Mouse (Mus musculus) heart, embryonic 13.5 days (tissue): ENCODE data around the gene Olfr262. TPM values are rescaled to one million over a fixed set of nuclear protein-coding genes. Genes with fewer than 3 reads are reported as not detected.
"Not testable (repeated sequence)": the region's sequence is repeated elsewhere in the genome, so short reads cannot be mapped to it uniquely, and the experiment has no call there.

ENCODE experiments used
- ATAC-seq: fragments of 200-750 bp; cut with Nextera tagmentation; 2 replicates; pipeline ENCODE4 v1.8.0; 2017; ENCODE audit warnings: moderate TSS enrichment; ENCODE audit not compliant: insufficient number of reproducible peaks, low FRiP score, low TSS enrichment; ENCODE audit errors: extremely low read depth
- H3K27ac ChIP-seq: fragments of 300-500 bp; sonication (generic); replicated peaks from 2 replicates; pipeline ENCODE4 v1.5.1; 2015; ENCODE audit warnings: moderate library complexity, mild to moderate bottlenecking, inconsistent platforms
- H3K27me3 ChIP-seq: fragments of 300-500 bp; sonication (generic); replicated peaks from 2 replicates; pipeline ENCODE4 v1.6.1; 2015; ENCODE audit warnings: mild to moderate bottlenecking, inconsistent platforms
- H3K36me3 ChIP-seq: fragments of 300-500 bp; sonication (generic); 2 replicates; pipeline ENCODE4 v1.6.1; 2015; ENCODE audit warnings: mild to moderate bottlenecking, inconsistent platforms
- H3K4me1 ChIP-seq: fragments of 300-500 bp; sonication (generic); 2 replicates; pipeline ENCODE4 v1.6.1; 2015; ENCODE audit warnings: inconsistent platforms
- H3K4me2 ChIP-seq: fragments of 300-500 bp; sonication (generic); 2 replicates; pipeline ENCODE4 v1.6.1; 2015; ENCODE audit warnings: inconsistent platforms, mild to moderate bottlenecking, moderate library complexity
- H3K4me3 ChIP-seq: fragments of 300-500 bp; sonication (generic); 2 replicates; pipeline ENCODE4 v1.5.1; 2015; ENCODE audit warnings: moderate library complexity, mild to moderate bottlenecking, inconsistent platforms
- H3K9ac ChIP-seq: fragments of 300-500 bp; sonication (generic); 2 replicates; pipeline ENCODE4 v1.6.1; 2015; ENCODE audit warnings: inconsistent platforms, mild to moderate bottlenecking, moderate library complexity
- H3K9me3 ChIP-seq: fragments of 300-500 bp; sonication (generic); 2 replicates; pipeline ENCODE4 v1.6.1; 2016; ENCODE audit warnings: inconsistent platforms
- WGBS: fragments of 180-500 bp; shearing (Covaris S2); methylation state at CpG from one replicate; pipeline ENCODE4 v1.1.7; 2015; ENCODE audit warnings: mixed read lengths; 5-methylcytosine and 5-hydroxymethylcytosine counted together
- polyA plus RNA-seq: library from polyadenylated mRNA; unstranded; fragments of >200 nt; fragmentation: Nextera tagmentation; extraction: Ambion mirVana; gene quantifications from 2 replicates; pipeline ENCODE4 v1.2.1, GENCODE M21; 2015

Gene Olfr262
- polyA plus RNA-seq = not detected in 2 replicates

DNA sequence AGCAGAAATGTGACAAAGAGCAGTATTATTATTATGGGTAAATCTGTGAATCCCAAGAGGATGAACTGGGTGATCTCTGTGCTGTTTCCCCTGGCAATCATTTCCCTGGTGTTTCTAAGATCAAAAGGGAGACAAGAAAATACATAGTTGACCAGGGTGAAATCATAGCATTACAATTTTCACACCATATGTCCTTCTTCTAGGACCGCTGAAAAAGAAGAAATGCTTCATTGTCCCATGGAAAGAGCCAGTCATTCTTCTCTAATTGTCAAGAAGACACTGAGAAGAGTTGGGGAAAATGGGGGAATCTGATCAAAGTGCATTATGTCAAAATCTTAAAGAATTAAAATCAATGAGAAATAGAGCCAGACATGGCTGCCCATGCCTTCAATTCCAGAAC lies at the start of gene Olfr262:
Gene Olfr262, minus strand, starts transcription at position 101 of the 400 bp plus-strand sequence.
- Histone ChIP-seq H3K36me3 (no peaks in the 10 kb centered on the region), H3K4me2 (no peak within 1 kb of the TSS), H3K9ac (no peak within 1 kb of the TSS), H3K9me3 (no peaks in the 10 kb centered on the region), H3K27ac (no peak within 1 kb of the TSS), H3K27me3 (no peaks in the 10 kb centered on the region), H3K4me3 (no peak within 1 kb of the TSS), H3K4me1 (no peaks in the 10 kb centered on the region)
- ATAC-seq = no peak
- 65% methylated on average over 1 of the region's 1 CpGs for WGBS

DNA sequence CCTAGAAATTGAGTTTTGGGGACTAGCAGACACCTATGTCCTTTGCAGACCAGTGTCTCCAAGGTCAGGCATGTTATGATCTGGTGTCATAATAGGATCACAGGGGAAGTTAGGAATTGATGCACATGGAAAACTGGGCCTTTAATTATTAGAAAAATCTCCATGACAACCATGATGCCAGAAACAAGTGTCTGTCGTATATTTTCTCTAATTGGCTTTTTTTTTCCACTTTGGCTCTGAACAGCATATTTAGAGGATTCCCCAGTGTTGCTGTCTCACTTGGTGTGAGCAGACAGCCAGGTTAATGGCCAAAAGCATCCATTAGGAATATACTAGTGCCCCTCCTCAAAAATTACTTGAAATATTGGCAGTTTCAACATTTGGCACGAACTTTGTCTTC lies 38.1 kb upstream of the Olfr262 start, which contains the start of gene Olfr1434:
Gene Olfr1434, plus strand, starts transcription at position 301 of the 400 bp plus-strand sequence.
- H3K4me2 ChIP-seq = no peak within 1 kb of the TSS
- no peaks in the 10 kb centered on the region for H3K4me1 ChIP-seq
- no peaks in the 10 kb centered on the region for H3K36me3 ChIP-seq
- WGBS = 65% methylated on average over 2 of the region's 2 CpGs
- no peaks in the 10 kb centered on the region for H3K27me3 ChIP-seq
- H3K27ac ChIP-seq = no peak within 1 kb of the TSS
- no peaks in the 10 kb centered on the region for H3K9me3 ChIP-seq
- no peak within 1 kb of the TSS for H3K4me3 ChIP-seq
- no peak for ATAC-seq
- H3K9ac ChIP-seq = no peak within 1 kb of the TSS

DNA sequence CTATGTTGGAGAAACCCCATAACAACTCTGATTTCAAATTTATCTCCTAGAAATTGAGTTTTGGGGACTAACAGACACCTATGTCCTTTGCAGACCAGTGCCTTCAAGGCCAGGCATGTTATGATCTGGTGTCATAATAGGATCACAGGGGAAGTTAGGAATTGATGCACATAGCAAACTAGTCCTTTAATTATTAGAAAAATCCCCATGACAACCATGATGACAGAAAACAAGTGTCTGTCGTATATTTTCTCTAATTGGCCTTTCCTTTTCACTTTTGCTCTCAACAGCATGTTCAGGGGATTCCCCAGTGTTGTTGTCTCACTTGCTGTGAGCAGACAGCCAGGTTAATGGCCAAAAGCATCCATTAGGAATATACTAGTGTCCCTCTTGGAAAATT lies 19.3 kb upstream of the Olfr262 start, which contains the start of gene Olfr235:
Gene Olfr235, plus strand, starts transcription at position 301 of the 400 bp plus-strand sequence.
- no peak within 1 kb of the TSS for H3K9ac ChIP-seq
- no peak for ATAC-seq
- no peak within 1 kb of the TSS for H3K4me2 ChIP-seq
- H3K27me3 ChIP-seq = no peaks in the 10 kb centered on the region
- H3K4me1 ChIP-seq = no peaks in the 10 kb centered on the region
- H3K4me3 ChIP-seq = no peak within 1 kb of the TSS
- no peaks in the 10 kb centered on the region for H3K36me3 ChIP-seq
- no peaks in the 10 kb centered on the region for H3K9me3 ChIP-seq
- WGBS = 51% methylated on average over 1 of the region's 1 CpGs
- no peak within 1 kb of the TSS for H3K27ac ChIP-seq

- not testable (repeated sequence) for H3K4me1 ChIP-seq, H3K4me2 ChIP-seq, H3K9me3 ChIP-seq, H3K27me3 ChIP-seq, H3K9ac ChIP-seq, H3K36me3 ChIP-seq, ATAC-seq, H3K27ac ChIP-seq, H3K4me3 ChIP-seq
Measured at GRCm38 (mm10) chr19:12232496-12232895, 9.0 kb downstream of the Olfr262 start, which contains the start of gene Olfr1432. TSS of gene Olfr1432 (minus strand) at chr19:12232596.

- Histone ChIP-seq H3K27ac (no peak within 1 kb of the TSS), H3K36me3 (no peaks in the 10 kb centered on the region), H3K9me3 (0 out of 2 replicates have a peak, but pooled peaks cover 3% of the 10 kb centered on the region), H3K27me3 (no peaks in the 10 kb centered on the region), H3K4me1 (no peaks in the 10 kb centered on the region), H3K4me2 (no peak within 1 kb of the TSS), H3K4me3 (no peak within 1 kb of the TSS), H3K9ac (no peak within 1 kb of the TSS)
- WGBS = 59% methylated on average over 1 of the region's 1 CpGs
- ATAC-seq = no peak
Measured at GRCm38 (mm10) chr19:12200334-12200733, 41.1 kb downstream of the Olfr262 start, which contains the start of gene Olfr1431. TSS of gene Olfr1431 (plus strand) at chr19:12200634.

DNA sequence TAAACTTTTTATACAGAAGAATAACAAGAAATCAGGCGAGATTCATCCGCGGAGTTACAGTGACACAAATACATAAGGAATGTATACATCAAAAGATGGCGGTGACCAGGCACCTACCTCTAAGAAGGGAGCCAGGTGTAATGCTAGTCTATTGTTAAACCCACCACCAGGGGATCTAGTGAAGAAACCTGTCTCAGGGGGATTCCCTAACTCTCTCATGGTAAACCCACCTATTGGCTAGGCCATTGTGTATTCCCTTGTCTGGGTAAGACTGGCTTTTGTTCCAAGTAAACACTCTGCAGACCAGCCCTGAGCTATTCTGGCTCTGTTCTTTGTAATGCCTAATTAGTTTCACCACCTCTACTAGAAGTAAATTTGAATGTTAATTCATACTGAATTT lies 42.4 kb downstream of the Olfr262 start:
- not testable (repeated sequence) for H3K9ac ChIP-seq, H3K9me3 ChIP-seq, H3K4me2 ChIP-seq, H3K27me3 ChIP-seq, ATAC-seq, H3K4me1 ChIP-seq, H3K36me3 ChIP-seq, H3K4me3 ChIP-seq, H3K27ac ChIP-seq
- WGBS = 73% methylated on average over 4 of the region's 4 CpGs

Other genes with a start within 250 kb of the Olfr262 start
- not detected in 2 replicates for gene Olfr1423, start 200.3 kb downstream of the Olfr262 start, polyA plus RNA-seq
- gene Olfr1424, start 179.0 kb downstream of the Olfr262 start, polyA plus RNA-seq = not detected in 2 replicates
- not detected in 2 replicates for gene Olfr1425, start 163.9 kb downstream of the Olfr262 start, polyA plus RNA-seq
- gene Olfr1426, start 149.6 kb downstream of the Olfr262 start, polyA plus RNA-seq = not detected in 2 replicates
- gene Olfr1427, start 138.3 kb downstream of the Olfr262 start, polyA plus RNA-seq = not detected in 2 replicates
- not detected in 2 replicates for gene Olfr1428, start 125.8 kb downstream of the Olfr262 start, polyA plus RNA-seq
- gene Olfr76, start 118.5 kb downstream of the Olfr262 start, polyA plus RNA-seq = not detected in 2 replicates
- not detected in 2 replicates for gene Olfr1555-ps1, start 71.5 kb downstream of the Olfr262 start, polyA plus RNA-seq
- not detected in 2 replicates for gene Olfr1431, start 41.0 kb downstream of the Olfr262 start, polyA plus RNA-seq
- gene Olfr1432, start 9.1 kb downstream of the Olfr262 start, polyA plus RNA-seq = not detected in 2 replicates
- not detected in 2 replicates for gene Olfr235, start 19.4 kb upstream of the Olfr262 start, polyA plus RNA-seq
- not detected in 2 replicates for gene Olfr1434, start 38.2 kb upstream of the Olfr262 start, polyA plus RNA-seq
- not detected in 2 replicates for gene Olfr1436, start 57.5 kb upstream of the Olfr262 start, polyA plus RNA-seq
- gene Olfr1437, start 83.4 kb upstream of the Olfr262 start, polyA plus RNA-seq = not detected in 2 replicates
- gene Olfr1438-ps1, start 94.3 kb upstream of the Olfr262 start, polyA plus RNA-seq = not detected in 2 replicates
- gene Olfr1440, start 145.6 kb upstream of the Olfr262 start, polyA plus RNA-seq = not detected in 2 replicates
- gene Olfr1441, start 175.8 kb upstream of the Olfr262 start, polyA plus RNA-seq = not detected in 2 replicates
- not detected in 2 replicates for gene Pfpl, start 186.2 kb upstream of the Olfr262 start, polyA plus RNA-seq
- 0.29 and 0.39 TPM in 2 replicates for gene Mpeg1, start 219.1 kb upstream of the Olfr262 start, polyA plus RNA-seq